Mouse (Mus musculus) ovary, adult 10 weeks (tissue): Measurements from ENCODE around the gene Mrgprb1. TPM values are rescaled to one million over a fixed set of nuclear protein-coding genes. Genes with fewer than 3 reads are reported as not detected.

ENCODE experiments used
- polyA plus RNA-seq: library from polyadenylated mRNA; stranded (reverse); fragments of 350-450 nt; fragmentation: Illumina TruSeq; extraction: RNeasy Lipid Tissue Mini Kit (QIAGEN cat#74804); gene quantifications from one replicate; pipeline ENCODE4 v1.2.3, GENCODE M21; 2014

The Mrgprb1 gene
- polyA plus RNA-seq: 1.1 TPM

GRCm38 (mm10) chr7:48456242-48456641, at the start of gene Mrgprb1:
TSS of gene Mrgprb1 (minus strand) at chr7:48456342.

GRCm38 (mm10) chr7:48499221-48499620, 43.1 kb upstream of the Mrgprb1 start, which contains the start of gene Mrgprx2:
TSS of gene Mrgprx2 (minus strand) at chr7:48499321.

Other genes with a start within 250 kb of the Mrgprb1 start
- not detected for gene Mrgprb8, start 67.8 kb downstream of the Mrgprb1 start, polyA plus RNA-seq
- gene Mrgprx2, start 43.0 kb upstream of the Mrgprb1 start, polyA plus RNA-seq: 0.29 TPM
- 1.1 TPM for gene Mrgprb2, start 101.7 kb upstream of the Mrgprb1 start, polyA plus RNA-seq
- gene Mrgprb3, start 187.5 kb upstream of the Mrgprb1 start, polyA plus RNA-seq: not detected